12 mouse cellular contexts compared by ENCODE assay signal in genomic region chr4:83514976-83515669, GRCm38 (mm10). TPM values are rescaled to one million over a fixed set of nuclear protein-coding genes. Genes with fewer than 3 reads are reported as not detected.
DNase-seq lines count a peak whose midpoint lies in the region; ATAC-seq and TF ChIP-seq lines count a peak whose summit lies in the region.
"Had no signal": no experiment of that assay in that cellular context is flagged by ENCODE, and none has a peak within 500 bp of the region (broad histone marks: within the 10 kb centered on the region; RNA-seq: fewer than 3 reads in every experiment).

No protein-coding gene starts in this region.

- no peaks in the 10 kb centered on the region for H3K36me3 ChIP-seq in heart, postnatal 0 days (replicated peaks; ENCODE audit: control insufficient read depth, insufficient read depth, low read length)
- H3K36me3 ChIP-seq in heart, embryonic 12.5 days = no peaks in the 10 kb centered on the region
- H3K36me3 ChIP-seq in lung, embryonic 14.5 days (ENCODE audit: insufficient read depth) = no peaks in the 10 kb centered on the region
- no peaks in the 10 kb centered on the region for H3K36me3 ChIP-seq in midbrain, postnatal 0 days (ENCODE audit: insufficient read depth, low read length)
- H3K36me3 ChIP-seq: neural tube, embryonic 13.5 days; stomach, embryonic 15.5 days had no signal

- H3K9ac ChIP-seq in heart, postnatal 0 days (replicated peaks; ENCODE audit: low read depth, low read length) = no peak overlapping the region
- H3K9ac ChIP-seq in heart, embryonic 12.5 days = no peak overlapping the region
- no peak overlapping the region for H3K9ac ChIP-seq in lung, embryonic 14.5 days
- no peak overlapping the region for H3K9ac ChIP-seq in midbrain, postnatal 0 days (replicated peaks; ENCODE audit: low read length, poor library complexity, severe bottlenecking)
- H3K9ac ChIP-seq: neural tube, embryonic 13.5 days; stomach, embryonic 15.5 days had no signal

- H3K9me3 ChIP-seq in heart, postnatal 0 days (replicated peaks; ENCODE audit: control insufficient read depth, low read length) = no peaks in the 10 kb centered on the region
- H3K9me3 ChIP-seq in heart, embryonic 12.5 days (replicated peaks) = no peaks in the 10 kb centered on the region
- no peaks in the 10 kb centered on the region for H3K9me3 ChIP-seq in lung, embryonic 14.5 days (ENCODE audit: low read depth, low read length)
- no peaks in the 10 kb centered on the region for H3K9me3 ChIP-seq in midbrain, postnatal 0 days (ENCODE audit: low read length)
- H3K9me3 ChIP-seq: neural tube, embryonic 13.5 days; stomach, embryonic 15.5 days had no signal

- TF ChIP-seq EP300 in heart, postnatal 0 days (IDR thresholded peaks at IDR 0.05; ENCODE audit: low read depth) = no peak

- H3K4me2 ChIP-seq in heart, postnatal 0 days (ENCODE audit: low read depth, low read length) = no peak overlapping the region
- H3K4me2 ChIP-seq in heart, embryonic 12.5 days = no peak overlapping the region
- no peak overlapping the region for H3K4me2 ChIP-seq in lung, embryonic 14.5 days
- H3K4me2 ChIP-seq in midbrain, postnatal 0 days (ENCODE audit: low read depth, low read length, poor library complexity, severe bottlenecking) = no peak overlapping the region
- H3K4me2 ChIP-seq: neural tube, embryonic 13.5 days; stomach, embryonic 15.5 days had no signal

- ATAC-seq in heart, postnatal 0 days (ENCODE audit: insufficient read depth, low read depth) = no peak
- no peak for ATAC-seq in heart, embryonic 12.5 days (ENCODE audit: insufficient number of reproducible peaks, low FRiP score)
- ATAC-seq in lung, embryonic 14.5 days (ENCODE audit: insufficient read depth) = no peak
- ATAC-seq in midbrain, postnatal 0 days (ENCODE audit: low FRiP score) = no peak

- peak; percentile 51 for TF ChIP-seq CTCF in heart, postnatal 0 days (IDR thresholded peaks at IDR 0.05; ENCODE audit: low read depth)
- TF ChIP-seq CTCF in lung, embryonic 14.5 days (IDR thresholded peaks at IDR 0.05; ENCODE audit: low read depth) = peak; percentile 47
- peak; percentile 81 for TF ChIP-seq CTCF in midbrain, postnatal 0 days (IDR thresholded peaks at IDR 0.05)

- DNase-seq in heart, postnatal 0 days (ENCODE audit: low spot score) = no peak
- peak; percentile 27 for DNase-seq in lung, embryonic 14.5 days
- DNase-seq in lung, postnatal 10 days = no peak
- DNase-seq in ZHBTc4 (ENCODE audit: low read depth, low spot score) = peak; percentile 40
- DNase-seq in midbrain, postnatal 0 days (ENCODE audit: low spot score) = peak; percentile 63
- DNase-seq in urinary bladder, adult 2 months (ENCODE audit: low spot score) = no peak
- no peak for DNase-seq in ovary, postnatal 10 days (ENCODE audit: low spot score)
- DNase-seq: kidney, adult 9 months; lung, adult 18-20 months had no signal

- no peaks in the 10 kb centered on the region for H3K27me3 ChIP-seq in heart, postnatal 0 days (ENCODE audit: control insufficient read depth, insufficient read depth, low read length)
- no peaks in the 10 kb centered on the region for H3K27me3 ChIP-seq in heart, embryonic 12.5 days (replicated peaks)
- H3K27me3 ChIP-seq in lung, embryonic 14.5 days (ENCODE audit: insufficient read depth, low read length) = no peaks in the 10 kb centered on the region
- H3K27me3 ChIP-seq in midbrain, postnatal 0 days (ENCODE audit: insufficient read depth, low read length) = no peaks in the 10 kb centered on the region
- H3K27me3 ChIP-seq: neural tube, embryonic 13.5 days; stomach, embryonic 15.5 days had no signal

- 74% methylated on average over 10 of the region's 10 CpGs for WGBS in heart, postnatal 0 days
- WGBS in heart, embryonic 12.5 days = 80% methylated on average over 10 of the region's 10 CpGs
- 80% methylated on average over 10 of the region's 10 CpGs for WGBS in lung, embryonic 14.5 days
- WGBS in midbrain, postnatal 0 days = 81% methylated on average over 10 of the region's 10 CpGs

- no peak overlapping the region for H3K27ac ChIP-seq in heart, postnatal 0 days (ENCODE audit: low read depth)
- no peak overlapping the region for H3K27ac ChIP-seq in heart, embryonic 12.5 days (ENCODE audit: poor library complexity, severe bottlenecking)
- H3K27ac ChIP-seq in lung, embryonic 14.5 days (ENCODE audit: low read depth) = no peak overlapping the region
- H3K27ac ChIP-seq in midbrain, postnatal 0 days (ENCODE audit: low read depth, low read length) = no peak overlapping the region
- H3K27ac ChIP-seq: neural tube, embryonic 13.5 days; stomach, embryonic 15.5 days had no signal

- H3K4me3 ChIP-seq in heart, postnatal 0 days (ENCODE audit: low read depth, low read length) = no peak overlapping the region
- no peak overlapping the region for H3K4me3 ChIP-seq in heart, embryonic 12.5 days
- no peak overlapping the region for H3K4me3 ChIP-seq in lung, embryonic 14.5 days (ENCODE audit: low read depth, low read length)
- H3K4me3 ChIP-seq in midbrain, postnatal 0 days (ENCODE audit: low read depth, low read length) = no peak overlapping the region
- H3K4me3 ChIP-seq: neural tube, embryonic 13.5 days; stomach, embryonic 15.5 days had no signal

- no peaks in the 10 kb centered on the region for H3K4me1 ChIP-seq in heart, postnatal 0 days (ENCODE audit: control insufficient read depth, insufficient read depth)
- 0 out of 2 replicates have a peak, but pooled peaks cover 4% of the 10 kb centered on the region for H3K4me1 ChIP-seq in heart, embryonic 12.5 days (replicated peaks)
- no peaks in the 10 kb centered on the region for H3K4me1 ChIP-seq in lung, embryonic 14.5 days (ENCODE audit: insufficient read depth)
- no peaks in the 10 kb centered on the region for H3K4me1 ChIP-seq in midbrain, postnatal 0 days (ENCODE audit: insufficient read depth, low read length)
- H3K4me1 ChIP-seq: neural tube, embryonic 13.5 days; stomach, embryonic 15.5 days had no signal

RNA-seq across cellular contexts. Expression of gene Ccdc171, which starts 10.2 kb away (rescaled TPM):
- total RNA-seq in heart, postnatal 0 days (2014; rRNA removed; ENCODE audit: low replicate concordance) = 0.46 and 2.0 TPM in 2 replicates
- 1.2 and 2.0 TPM in 2 replicates for polyA plus RNA-seq in heart, postnatal 0 days (2015; fragmentation: Nextera tagmentation; extraction: Ambion mirVana)
- 3.5 and 3.9 TPM in 2 replicates for polyA plus RNA-seq in heart, embryonic 12.5 days (2016; fragmentation: Nextera tagmentation; extraction: Ambion mirVana)
- 3.1 and 3.5 TPM in 2 replicates for polyA plus RNA-seq in lung, embryonic 14.5 days (2014; fragmentation: Nextera tagmentation; extraction: Ambion mirVana)
- total RNA-seq in midbrain, postnatal 0 days (2014; rRNA removed) = 4.2 and 7.1 TPM in 2 replicates
- polyA plus RNA-seq in midbrain, postnatal 0 days (2015; fragmentation: Nextera tagmentation; extraction: Ambion mirVana) = 1.7 and 2.0 TPM in 2 replicates
- 2.9 TPM in 2 replicates for polyA plus RNA-seq in urinary bladder, adult 2 months (2012; rRNA removed)

RNA-seq across cellular contexts. Expression of gene Psip1, which starts 28.9 kb away (rescaled TPM):
- total RNA-seq in heart, postnatal 0 days (2014; rRNA removed; ENCODE audit: low replicate concordance) = 20.3 and 52.5 TPM in 2 replicates
- 39.5 and 42.9 TPM in 2 replicates for polyA plus RNA-seq in heart, postnatal 0 days (2015; fragmentation: Nextera tagmentation; extraction: Ambion mirVana)
- 119 and 127 TPM in 2 replicates for polyA plus RNA-seq in heart, embryonic 12.5 days (2016; fragmentation: Nextera tagmentation; extraction: Ambion mirVana)
- 156 and 170 TPM in 2 replicates for polyA plus RNA-seq in lung, embryonic 14.5 days (2014; fragmentation: Nextera tagmentation; extraction: Ambion mirVana)
- total RNA-seq in midbrain, postnatal 0 days (2014; rRNA removed) = 206 and 254 TPM in 2 replicates
- 273 and 320 TPM in 2 replicates for polyA plus RNA-seq in midbrain, postnatal 0 days (2015; fragmentation: Nextera tagmentation; extraction: Ambion mirVana)
- polyA plus RNA-seq in urinary bladder, adult 2 months (2012; rRNA removed) = 35.9 and 39.4 TPM in 2 replicates

Comparison
In these comparisons a context has a peak if more than half of its experiments do, and no peak if none do; other contexts are left out.
1. DNase-seq: peak in lung, embryonic 14.5 days (single experiment), ZHBTc4 (single experiment) and midbrain, postnatal 0 days (single experiment); none in heart, postnatal 0 days (single experiment), lung, postnatal 10 days (single experiment), urinary bladder, adult 2 months (single experiment) and ovary, postnatal 10 days (single experiment).
2. Peak in every context shown above with its lines, with median percentiles within 50 percentile points of each other: CTCF ChIP-seq.